Mouse (Mus musculus) spleen, postnatal 36 days (tissue): ENCODE measurements around the gene Terf2ip.

Experiments
- DNase-seq, 2 experiments: peaks; one replicate each; pipeline ENCODE4 v3.0.0; 2022; ENCODE audit warnings: low spot score in 2 of 2, mixed read lengths in 1 of 2

The Terf2ip gene

GRCm38 (mm10) chr8:112009558-112009957 lies 1.6 kb upstream of the Terf2ip start:
- no peak for DNase-seq

GRCm38 (mm10) chr8:112011816-112012242 lies 631 bp downstream of the Terf2ip start:
- peak; percentile 39 to 52 for DNase-seq

GRCm38 (mm10) chr8:112014936-112015335 lies 3.7 kb downstream of the Terf2ip start, which contains the start of gene Gm6793:
TSS of gene Gm6793 (minus strand) at chr8:112015036.
- no peak for DNase-seq

- no peak for DNase-seq
These were observed 18.3 kb downstream of the Terf2ip start for GRCm38 (mm10) chr8:112029455-112029854.

GRCm38 (mm10) chr8:112030663-112031062 lies 19.5 kb downstream of the Terf2ip start:
- DNase-seq, result no peak

GRCm38 (mm10) chr8:112033071-112033470 lies 21.9 kb downstream of the Terf2ip start:
- DNase-seq, result no peak

- no peak for DNase-seq
These were observed 23.4 kb downstream of the Terf2ip start for GRCm38 (mm10) chr8:112034603-112035002.

- no peak for DNase-seq
These were observed 26.3 kb downstream of the Terf2ip start for GRCm38 (mm10) chr8:112037521-112037920.

- no peak for DNase-seq
These were observed 34.0 kb downstream of the Terf2ip start for GRCm38 (mm10) chr8:112045182-112045581.

- DNase-seq, result peak; percentile 31 to 47
These were observed 34.7 kb downstream of the Terf2ip start for GRCm38 (mm10) chr8:112045896-112046295.

- no peak for DNase-seq
These were observed 37.1 kb downstream of the Terf2ip start for GRCm38 (mm10) chr8:112048293-112048692.

- DNase-seq, result no peak
These were observed 38.8 kb downstream of the Terf2ip start for GRCm38 (mm10) chr8:112049984-112050383.

- DNase-seq, result no peak
These were observed 40.3 kb downstream of the Terf2ip start for GRCm38 (mm10) chr8:112051537-112051936.

- DNase-seq, result no peak
These were observed 43.3 kb downstream of the Terf2ip start for GRCm38 (mm10) chr8:112054456-112054855.

- DNase-seq, result peak in 1 of 2 experiments; percentile 6
These were observed 50.2 kb downstream of the Terf2ip start for GRCm38 (mm10) chr8:112061372-112061771.
